Mouse (Mus musculus): ENCODE results near the gene Ncor2. TPM values are rescaled to one million over a fixed set of nuclear protein-coding genes. Genes with fewer than 3 reads are reported as not detected.
"Not testable (repeated sequence)": the region's sequence is repeated elsewhere in the genome, so short reads cannot be mapped to it uniquely, and the experiment has no call there.

The Ncor2 gene
- polyA plus RNA-seq, 1 experiment, result 71.5 TPM

DNA sequence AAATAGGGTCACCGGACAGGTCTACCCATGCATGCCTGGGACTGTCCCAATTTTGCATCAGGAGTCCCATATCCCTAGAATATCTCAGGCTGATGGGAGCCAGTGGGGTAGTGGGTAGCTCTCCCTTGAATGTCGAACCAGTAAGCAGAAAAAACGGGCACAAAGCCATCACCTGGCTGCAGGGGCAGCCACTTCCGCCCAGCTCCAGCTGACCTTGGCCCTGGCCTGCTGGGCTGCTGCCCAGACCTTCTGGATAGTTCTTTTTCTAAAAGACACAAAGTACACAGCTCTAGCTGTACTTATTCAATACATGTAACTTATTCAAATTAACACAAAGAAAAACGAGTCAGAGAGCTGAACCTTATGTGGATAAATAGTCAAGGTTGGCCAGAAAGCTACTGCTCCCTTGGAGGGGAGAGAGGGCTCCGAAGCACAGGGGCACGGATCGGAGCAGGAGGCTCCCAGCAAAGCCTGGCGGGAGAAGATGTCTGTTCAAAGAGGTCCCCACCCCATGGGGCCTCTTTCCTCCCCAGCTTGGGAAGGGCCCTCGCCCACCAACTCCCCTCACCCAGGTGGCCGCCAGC lies 36.4 kb upstream of the Ncor2 start:
- Histone ChIP-seq H3K4me1 (ENCODE audit: control insufficient read depth, insufficient read depth, low read length) (no peaks in the 10 kb centered on the region), H3K27ac (ENCODE audit: insufficient read depth, low read depth, low read length) (no peak overlapping the region), H3K4me3 (ENCODE audit: insufficient read depth, low read length) (no peak overlapping the region)
- TF ChIP-seq POLR2A (IDR thresholded peaks at IDR 0.05; ENCODE audit: borderline replicate concordance, low read depth, low read length), result no peak
- TF ChIP-seq CTCF (IDR thresholded peaks at IDR 0.05; ENCODE audit: low read depth, low read length), result no peak

DNA sequence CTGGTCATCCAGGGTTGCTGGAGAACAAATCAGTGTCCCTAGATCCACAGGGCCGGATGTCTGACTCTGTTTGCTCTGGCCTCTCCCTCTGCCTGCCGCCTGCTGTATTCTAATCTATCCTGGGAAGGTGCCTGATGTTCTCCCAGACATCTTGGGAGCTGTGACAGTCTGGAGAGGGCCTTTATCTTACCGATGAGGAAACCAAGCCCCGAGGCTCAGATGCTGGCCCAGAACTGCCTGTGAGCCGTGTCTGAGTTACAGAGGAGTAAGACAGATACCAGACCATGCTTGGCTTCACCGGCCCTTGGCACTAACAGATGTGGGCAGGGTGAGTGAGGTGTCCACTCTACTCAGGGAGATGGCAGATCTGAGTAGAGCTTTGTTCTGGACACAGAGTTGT lies 35.0 kb upstream of the Ncor2 start:
- TF ChIP-seq CTCF (IDR thresholded peaks at IDR 0.05; ENCODE audit: low read depth, low read length), result no peak
- no peak for TF ChIP-seq POLR2A (IDR thresholded peaks at IDR 0.05; ENCODE audit: borderline replicate concordance, low read depth, low read length)
- Histone ChIP-seq H3K4me1 (ENCODE audit: control insufficient read depth, insufficient read depth, low read length) (no peaks in the 10 kb centered on the region), H3K27ac (ENCODE audit: insufficient read depth, low read depth, low read length) (no peak overlapping the region), H3K4me3 (ENCODE audit: insufficient read depth, low read length) (no peak overlapping the region)

DNA sequence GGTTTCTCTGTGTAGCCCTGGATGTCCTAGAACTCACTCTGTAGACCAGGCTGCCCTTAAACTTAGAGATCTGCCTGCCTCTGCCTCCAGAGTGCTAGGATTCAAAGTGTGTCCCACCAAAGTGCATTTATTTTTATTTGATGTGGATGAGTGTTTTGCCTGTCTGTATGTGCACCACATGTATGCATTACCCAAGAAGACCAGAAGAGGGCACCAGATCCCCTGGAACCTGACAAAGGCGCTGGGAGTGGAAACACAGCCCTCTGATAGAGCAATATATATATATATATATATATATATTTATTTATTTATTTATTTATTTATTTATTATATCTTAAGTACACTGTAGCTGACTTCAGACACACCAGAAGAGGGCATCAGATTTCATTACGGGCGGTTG lies 25.9 kb upstream of the Ncor2 start:
- not testable (repeated sequence) for H3K4me1 ChIP-seq (ENCODE audit: control insufficient read depth, insufficient read depth, low read length); H3K4me3 ChIP-seq (ENCODE audit: insufficient read depth, low read length); H3K27ac ChIP-seq (ENCODE audit: insufficient read depth, low read depth, low read length)

DNA sequence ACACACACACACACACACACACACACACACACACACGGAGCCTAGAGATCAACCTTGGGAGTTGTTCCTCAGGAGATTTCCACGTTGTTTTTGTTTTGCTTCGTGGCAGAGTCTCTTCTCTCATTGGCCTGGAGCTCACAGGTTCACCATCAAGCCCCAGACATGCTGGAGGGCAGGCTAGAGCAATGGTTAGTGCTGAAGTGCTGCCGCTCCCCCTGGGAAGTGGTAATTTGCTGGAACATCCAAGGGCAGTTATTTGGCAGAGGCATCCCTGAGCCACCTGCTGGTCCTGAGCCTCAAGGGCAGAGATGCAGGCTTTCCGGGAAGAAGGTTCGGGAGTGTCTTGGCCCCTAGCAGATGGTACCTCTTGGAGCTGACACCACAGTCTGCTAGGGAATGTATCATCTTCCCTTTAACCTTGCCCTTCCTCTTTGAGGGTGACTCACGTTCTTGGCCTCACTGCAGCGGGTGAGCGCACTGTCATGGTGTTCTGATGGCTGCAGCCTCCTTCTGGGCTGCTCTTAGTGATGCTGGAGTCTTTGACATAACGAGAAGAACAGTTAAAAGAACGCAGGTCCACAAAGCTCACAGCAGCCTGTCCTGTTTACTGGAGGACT lies 25.3 kb upstream of the Ncor2 start:
- peaks cover 6% of the 10 kb centered on the region for H3K4me1 ChIP-seq (ENCODE audit: control insufficient read depth, insufficient read depth, low read length)
- no peak for TF ChIP-seq POLR2A (IDR thresholded peaks at IDR 0.05; ENCODE audit: borderline replicate concordance, low read depth, low read length)
- no peak overlapping the region for H3K4me3 ChIP-seq (ENCODE audit: insufficient read depth, low read length)
- no peak overlapping the region for H3K27ac ChIP-seq (ENCODE audit: insufficient read depth, low read depth, low read length)

DNA sequence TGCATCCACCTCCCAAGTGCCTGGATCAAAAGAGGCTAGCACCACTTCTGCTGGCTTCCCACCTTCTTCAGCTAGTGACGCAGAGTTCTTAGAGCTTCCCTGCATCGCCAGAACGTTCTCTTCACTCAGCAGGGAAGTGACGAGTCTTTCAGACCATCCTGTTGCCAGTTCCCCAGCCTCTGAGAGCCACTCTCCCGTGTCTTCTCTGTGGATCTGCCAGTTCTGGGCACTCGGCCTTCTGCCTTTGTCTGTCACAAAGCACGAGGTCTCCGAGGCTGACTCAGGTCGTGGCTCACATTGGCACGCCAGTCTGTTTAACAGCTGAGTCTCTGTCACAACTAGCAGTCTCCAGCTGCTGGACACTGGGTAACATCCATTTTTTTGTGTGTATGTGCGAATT lies 24.7 kb upstream of the Ncor2 start:
- TF ChIP-seq POLR2A (IDR thresholded peaks at IDR 0.05; ENCODE audit: borderline replicate concordance, low read depth, low read length) (no peak), CTCF (IDR thresholded peaks at IDR 0.05; ENCODE audit: low read depth, low read length) (no peak)
- no peak overlapping the region for H3K27ac ChIP-seq (ENCODE audit: insufficient read depth, low read depth, low read length)
- no peak overlapping the region for H3K4me3 ChIP-seq (ENCODE audit: insufficient read depth, low read length)
- H3K4me1 ChIP-seq (ENCODE audit: control insufficient read depth, insufficient read depth, low read length), result peaks cover 6% of the 10 kb centered on the region

DNA sequence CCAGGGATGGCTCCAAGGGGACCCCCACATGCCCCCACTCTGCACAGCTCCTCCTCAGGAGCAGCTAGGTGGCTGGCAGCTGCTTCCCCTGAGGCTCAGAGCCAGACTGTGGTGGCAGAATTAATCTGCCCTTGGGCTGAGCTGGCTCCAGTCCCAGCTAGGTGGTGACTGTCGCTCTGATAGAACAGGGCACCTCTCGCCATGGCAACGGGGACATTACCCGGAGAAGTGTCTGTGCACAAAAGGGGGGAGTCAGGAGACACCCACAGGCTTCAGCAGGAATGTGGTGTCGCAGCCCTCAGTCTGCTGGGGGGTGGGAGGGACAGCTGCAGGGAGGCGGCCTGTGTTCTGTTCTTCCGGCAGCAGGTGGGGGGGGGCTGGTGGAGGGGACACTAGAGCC lies 24.1 kb upstream of the Ncor2 start:
- H3K27ac ChIP-seq (ENCODE audit: insufficient read depth, low read depth, low read length), result no peak overlapping the region
- H3K4me3 ChIP-seq (ENCODE audit: insufficient read depth, low read length), result no peak overlapping the region
- no peak for TF ChIP-seq POLR2A (IDR thresholded peaks at IDR 0.05; ENCODE audit: borderline replicate concordance, low read depth, low read length)
- no peak for TF ChIP-seq CTCF (IDR thresholded peaks at IDR 0.05; ENCODE audit: low read depth, low read length)
- peaks cover 6% of the 10 kb centered on the region for H3K4me1 ChIP-seq (ENCODE audit: control insufficient read depth, insufficient read depth, low read length)

DNA sequence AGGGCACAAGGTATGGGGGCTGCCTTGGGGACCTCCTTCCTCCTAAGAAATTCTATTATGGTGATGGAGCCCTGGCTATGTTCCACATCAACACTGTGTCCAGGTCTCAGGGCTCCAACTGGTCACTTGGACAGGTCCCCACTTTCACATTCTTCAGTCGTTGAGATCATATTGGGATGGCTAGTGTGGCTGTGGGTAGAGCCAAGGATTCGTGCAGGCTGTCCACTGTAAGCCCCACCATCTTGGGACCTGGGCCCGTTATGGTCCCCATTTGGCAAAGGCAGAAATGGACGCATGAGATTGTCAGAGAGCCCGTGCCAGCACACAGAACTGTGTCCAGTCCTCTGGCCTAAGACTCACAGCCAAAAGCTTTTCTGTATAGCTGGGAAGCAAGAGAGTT lies 23.1 kb upstream of the Ncor2 start:
- H3K4me1 ChIP-seq (ENCODE audit: control insufficient read depth, insufficient read depth, low read length), result peaks cover 6% of the 10 kb centered on the region
- TF ChIP-seq CTCF (IDR thresholded peaks at IDR 0.05; ENCODE audit: low read depth, low read length), result no peak
- TF ChIP-seq POLR2A (IDR thresholded peaks at IDR 0.05; ENCODE audit: borderline replicate concordance, low read depth, low read length), result no peak
- no peak overlapping the region for H3K4me3 ChIP-seq (ENCODE audit: insufficient read depth, low read length)
- H3K27ac ChIP-seq (ENCODE audit: insufficient read depth, low read depth, low read length), result no peak overlapping the region

DNA sequence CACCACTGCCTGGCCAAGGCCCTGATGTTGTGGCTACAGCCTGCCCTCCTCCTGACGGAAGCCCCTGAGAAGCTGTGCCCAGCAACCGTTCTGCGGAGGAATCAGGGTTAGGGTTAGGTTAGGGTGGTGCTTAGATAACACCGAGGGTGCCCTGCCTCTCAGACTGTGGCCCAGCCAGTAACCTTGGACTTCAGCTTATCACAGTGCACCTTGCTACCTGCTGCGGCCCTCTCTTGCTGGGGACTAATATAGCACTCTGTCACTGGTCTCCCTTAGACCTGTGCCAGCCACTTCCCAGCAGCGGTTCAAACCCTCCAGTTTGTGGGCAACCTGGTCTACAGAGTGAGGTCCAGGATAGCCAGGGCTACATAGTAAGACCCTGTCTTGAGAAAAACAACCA lies 20.1 kb upstream of the Ncor2 start:
- no peak for TF ChIP-seq CTCF (IDR thresholded peaks at IDR 0.05; ENCODE audit: low read depth, low read length)
- no peak for TF ChIP-seq POLR2A (IDR thresholded peaks at IDR 0.05; ENCODE audit: borderline replicate concordance, low read depth, low read length)

DNA sequence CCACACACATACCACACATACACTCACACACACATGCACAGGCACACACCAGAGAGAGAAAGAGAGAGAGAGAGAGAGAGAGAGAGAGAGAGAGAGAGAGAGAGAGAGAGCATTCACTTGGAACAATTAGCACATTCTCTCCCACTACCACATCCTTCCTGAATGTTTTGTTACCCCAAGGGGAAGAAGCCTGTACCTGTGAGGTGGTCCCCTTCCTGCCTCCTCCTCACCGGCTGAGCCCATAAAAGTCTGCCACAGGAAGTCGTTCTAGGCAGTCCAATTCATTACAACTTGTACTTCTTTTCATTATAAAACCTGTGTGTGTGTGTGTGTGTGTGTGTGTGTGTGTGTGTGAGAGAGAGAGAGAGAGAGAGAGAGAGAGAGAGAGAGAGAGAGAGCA lies 18.3 kb upstream of the Ncor2 start:
- not testable (repeated sequence) for H3K4me1 ChIP-seq (ENCODE audit: control insufficient read depth, insufficient read depth, low read length); H3K27ac ChIP-seq (ENCODE audit: insufficient read depth, low read depth, low read length); H3K4me3 ChIP-seq (ENCODE audit: insufficient read depth, low read length)

More for the DNA sequence above, 20.1 kb upstream of the Ncor2 start:
- no peak overlapping the region for H3K4me3 ChIP-seq (ENCODE audit: insufficient read depth, low read length)
- H3K4me1 ChIP-seq (ENCODE audit: control insufficient read depth, insufficient read depth, low read length), result peaks cover 4% of the 10 kb centered on the region
- no peak overlapping the region for H3K27ac ChIP-seq (ENCODE audit: insufficient read depth, low read depth, low read length)

DNA sequence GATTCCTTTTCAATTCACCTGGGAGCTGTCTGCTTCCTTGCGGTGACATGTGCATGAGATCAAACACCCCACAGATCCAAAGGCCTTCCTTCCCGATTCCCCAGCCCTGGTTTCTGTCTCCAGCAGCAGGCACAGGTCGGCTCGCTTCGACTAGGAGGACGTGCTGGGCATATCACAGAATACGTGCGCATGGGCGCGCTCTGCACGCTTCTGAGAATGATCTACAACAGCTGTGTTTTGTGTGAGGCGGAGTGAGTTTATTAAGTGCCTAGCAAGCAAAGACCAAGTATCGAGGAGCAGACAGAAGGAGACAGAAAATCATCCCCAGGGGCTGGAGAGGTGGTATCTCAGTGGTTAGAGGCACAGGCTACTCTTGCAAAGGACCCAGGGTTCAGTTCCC lies 17.0 kb upstream of the Ncor2 start:
- Histone ChIP-seq H3K4me1 (ENCODE audit: control insufficient read depth, insufficient read depth, low read length) (no peaks in the 10 kb centered on the region), H3K4me3 (ENCODE audit: insufficient read depth, low read length) (no peak overlapping the region), H3K27ac (ENCODE audit: insufficient read depth, low read depth, low read length) (no peak overlapping the region)
- TF ChIP-seq CTCF (IDR thresholded peaks at IDR 0.05; ENCODE audit: low read depth, low read length) (no peak), POLR2A (IDR thresholded peaks at IDR 0.05; ENCODE audit: borderline replicate concordance, low read depth, low read length) (no peak)

DNA sequence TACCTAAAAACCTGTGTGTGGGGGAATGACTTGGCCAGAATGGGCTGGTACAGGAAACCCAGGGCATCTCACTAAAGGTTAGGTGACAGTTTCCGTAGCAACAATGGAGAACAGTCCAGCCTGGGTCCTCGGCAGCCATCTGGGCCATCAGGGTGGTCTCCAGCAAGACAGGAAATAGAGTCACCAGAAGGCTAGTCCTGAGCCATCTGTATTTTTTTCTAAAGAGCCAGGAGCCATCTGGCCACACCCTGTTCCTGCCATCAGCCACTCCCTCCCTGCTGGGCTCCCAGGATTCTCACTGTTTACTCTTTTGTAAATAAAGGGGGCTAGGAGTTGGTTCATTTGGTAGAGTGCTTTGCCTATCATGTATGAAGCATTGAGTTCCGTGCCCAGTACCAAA lies 16.1 kb upstream of the Ncor2 start:
- TF ChIP-seq CTCF (IDR thresholded peaks at IDR 0.05; ENCODE audit: low read depth, low read length), result no peak
- Histone ChIP-seq H3K4me3 (ENCODE audit: insufficient read depth, low read length) (no peak overlapping the region), H3K27ac (ENCODE audit: insufficient read depth, low read depth, low read length) (no peak overlapping the region), H3K4me1 (ENCODE audit: control insufficient read depth, insufficient read depth, low read length) (no peaks in the 10 kb centered on the region)
